Mouse (Mus musculus): ENCODE measurements around the gene Cenpp.

The Cenpp gene

DNA sequence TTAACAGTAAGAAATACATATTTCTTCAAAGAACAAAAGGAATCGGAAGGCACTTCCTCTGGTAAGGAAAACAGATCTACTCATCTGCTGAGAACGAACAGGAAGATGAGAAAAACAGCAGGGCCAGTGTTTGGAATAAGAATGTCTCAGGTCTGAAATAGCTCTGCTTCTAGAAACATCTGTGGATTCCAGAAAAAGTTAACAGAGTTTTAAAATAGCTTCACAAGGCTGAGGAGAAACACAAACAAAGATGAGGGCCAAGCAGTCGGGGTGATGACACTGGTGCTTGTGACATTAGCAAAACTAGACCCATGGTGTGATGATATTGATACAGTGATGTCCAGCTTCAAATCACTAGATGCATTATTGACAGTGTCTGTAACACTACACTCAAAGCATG, 145.4 kb downstream of the Cenpp start:
- DNase-seq = no peak

DNA sequence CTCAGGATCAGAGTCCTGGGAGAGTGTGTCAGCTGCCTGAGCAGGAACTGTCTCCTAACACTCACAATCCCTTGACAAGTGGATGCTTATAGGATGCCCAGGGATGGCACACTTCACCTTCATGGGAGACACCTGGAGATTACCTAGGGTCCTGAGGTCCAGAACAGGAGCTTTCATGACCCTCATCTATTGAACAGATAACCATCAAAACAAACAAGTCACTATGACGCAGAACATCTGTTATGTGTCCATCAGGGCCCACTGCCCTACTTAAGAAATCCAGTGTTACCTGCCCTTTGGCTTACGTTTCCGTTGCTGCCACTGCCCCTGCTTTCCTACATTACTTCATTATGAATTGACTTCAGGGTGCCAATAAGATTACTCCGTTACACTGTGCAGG, 146.8 kb downstream of the Cenpp start:
- DNase-seq = no peak

DNA sequence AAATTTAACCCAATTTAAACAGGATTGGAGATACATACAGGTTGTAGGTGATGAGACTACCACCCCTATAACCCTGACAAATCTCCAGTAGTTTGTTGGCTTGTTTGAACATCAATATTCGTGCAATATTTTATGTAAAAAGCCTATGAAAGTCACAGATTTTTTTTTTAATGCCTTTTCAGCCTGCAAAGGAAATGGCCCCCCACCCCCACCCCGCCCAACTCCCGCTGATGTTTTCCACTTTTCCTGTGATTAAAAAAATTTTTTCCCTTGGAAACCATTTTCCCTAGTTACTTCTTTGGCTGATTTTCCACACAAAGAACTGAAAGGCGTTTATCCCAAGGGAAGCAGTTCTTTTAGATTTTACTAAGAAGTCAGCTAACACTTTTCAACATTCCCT, 148.1 kb downstream of the Cenpp start, which contains the start of gene Ecm2:
Ecm2 (plus strand) TSS at position 301 of the 400 bp plus-strand sequence.
- no peak for DNase-seq

DNA sequence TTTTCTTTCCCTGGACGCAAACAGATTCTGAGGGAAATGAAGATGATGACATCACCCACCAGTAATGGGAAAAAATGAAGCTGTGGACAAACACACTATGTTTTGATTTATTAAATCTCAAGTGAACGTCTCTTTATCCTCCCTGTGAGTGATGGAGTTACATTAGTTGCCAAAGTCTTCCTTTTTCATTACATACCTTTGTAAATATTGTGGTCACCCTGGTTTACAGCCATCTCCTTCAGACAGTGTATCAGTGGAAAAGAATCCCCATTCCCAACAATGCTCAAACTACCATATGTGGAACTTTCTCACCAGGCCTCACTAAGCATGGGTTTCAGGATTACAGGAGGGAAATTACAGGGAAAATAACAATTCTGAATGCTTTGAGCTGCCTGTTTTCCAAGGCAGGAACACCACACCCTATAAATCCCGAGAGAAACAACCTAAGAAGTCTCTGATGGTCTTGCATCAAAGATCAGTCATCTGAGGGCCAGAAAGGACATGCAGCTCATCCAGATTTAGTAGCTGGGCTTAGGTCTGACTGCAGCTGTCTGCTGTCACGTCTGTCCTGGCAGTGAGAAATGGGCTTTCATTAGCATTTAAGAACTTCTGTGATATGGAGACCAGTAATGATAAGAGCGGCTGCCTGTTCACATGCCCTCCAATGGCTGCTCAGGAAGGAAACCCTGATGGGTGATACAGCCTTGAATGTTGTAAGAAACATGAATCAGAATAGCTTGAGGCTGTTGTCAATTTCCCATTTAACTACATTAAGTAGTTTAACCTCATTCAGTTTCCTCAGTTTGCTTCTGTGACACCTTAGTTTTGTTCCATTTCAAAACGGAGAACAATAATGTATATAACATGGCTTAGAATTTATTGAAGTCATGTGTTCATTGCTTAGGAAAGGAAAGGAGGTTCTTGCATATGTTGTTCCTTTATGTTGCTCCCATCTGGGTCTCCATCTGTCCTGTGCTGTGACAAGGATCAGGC, 159.9 kb downstream of the Cenpp start, which contains the start of gene Tes3-ps:
Tes3-ps (plus strand) TSS at position 943 of the 993 bp plus-strand sequence.
- no peak for DNase-seq

DNA sequence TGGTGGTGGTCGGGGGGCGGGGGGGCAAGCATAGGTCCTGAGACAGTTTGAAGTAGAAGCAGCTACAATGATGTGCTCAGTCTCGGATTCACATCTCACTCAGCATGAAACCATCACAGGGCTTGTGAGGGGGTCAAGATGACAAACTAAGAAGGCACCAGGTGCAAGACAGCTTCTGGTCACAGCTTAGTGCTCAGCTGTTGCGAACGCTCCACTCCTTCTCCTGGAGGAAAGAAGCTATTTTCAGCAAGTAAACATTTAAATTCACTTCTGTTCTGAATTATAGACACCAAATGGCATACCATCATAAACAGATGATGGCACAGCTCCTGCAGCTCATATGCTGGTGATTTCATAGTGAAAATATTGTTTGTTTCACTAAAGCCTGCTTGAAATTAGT, 167.2 kb downstream of the Cenpp start:
- no peak for DNase-seq

DNA sequence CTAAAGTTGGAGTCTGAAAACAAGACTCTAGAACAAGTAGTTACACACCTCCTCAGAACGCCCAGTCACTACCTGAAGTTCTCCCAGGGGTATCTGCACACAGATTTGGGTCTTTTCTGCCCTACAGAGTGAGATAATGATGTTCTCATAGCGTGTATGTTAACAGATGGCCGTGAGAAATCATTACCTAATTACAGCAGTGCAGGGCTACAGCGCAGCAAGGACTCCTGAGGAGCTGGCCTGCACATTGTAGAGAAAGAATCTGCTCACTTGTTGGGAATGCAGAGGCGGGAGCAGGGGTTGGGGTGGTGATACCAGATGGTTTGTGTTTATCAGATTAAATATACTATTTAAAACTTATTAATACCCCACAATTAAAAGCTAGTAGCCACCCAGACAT, 172.0 kb downstream of the Cenpp start:
- no peak for DNase-seq

DNA sequence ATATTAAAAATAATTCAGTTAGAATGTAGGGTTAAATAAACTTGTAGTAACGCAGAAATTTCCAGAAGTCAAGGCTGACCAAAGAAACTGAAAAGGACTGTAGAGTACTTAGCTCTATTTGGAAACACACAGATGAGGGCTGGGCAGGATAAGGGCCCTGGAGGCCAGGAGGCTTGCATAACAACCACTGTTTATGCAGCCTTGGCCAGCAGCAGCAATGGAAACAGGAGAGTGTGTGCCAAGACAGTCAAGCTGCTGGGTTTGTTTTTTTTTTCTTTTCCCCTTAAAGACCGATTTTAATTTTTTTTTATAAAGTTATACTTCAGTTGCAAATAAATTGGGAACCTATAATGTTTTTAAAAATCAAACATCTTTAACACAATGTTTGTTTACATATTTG, 172.5 kb downstream of the Cenpp start:
- DNase-seq = no peak

DNA sequence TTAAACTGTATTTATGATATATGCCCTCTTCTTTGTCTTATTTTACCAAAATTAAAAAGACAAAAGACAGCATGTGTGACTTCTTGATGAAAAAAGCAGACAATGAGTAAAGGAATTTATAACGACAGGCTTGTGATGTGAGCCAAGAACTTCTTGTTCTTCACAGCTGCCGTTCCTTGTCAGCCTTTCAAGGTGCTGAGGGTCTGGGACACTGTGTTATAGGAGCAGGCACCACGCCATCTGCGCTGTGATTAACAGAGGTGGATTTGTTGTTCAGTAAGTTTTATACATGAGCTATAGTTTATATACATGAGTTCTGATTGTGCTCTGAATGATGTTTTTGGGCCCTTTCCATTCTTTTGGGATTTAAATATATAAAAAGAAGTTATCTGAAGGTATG, 173.2 kb downstream of the Cenpp start:
- DNase-seq = no peak

DNA sequence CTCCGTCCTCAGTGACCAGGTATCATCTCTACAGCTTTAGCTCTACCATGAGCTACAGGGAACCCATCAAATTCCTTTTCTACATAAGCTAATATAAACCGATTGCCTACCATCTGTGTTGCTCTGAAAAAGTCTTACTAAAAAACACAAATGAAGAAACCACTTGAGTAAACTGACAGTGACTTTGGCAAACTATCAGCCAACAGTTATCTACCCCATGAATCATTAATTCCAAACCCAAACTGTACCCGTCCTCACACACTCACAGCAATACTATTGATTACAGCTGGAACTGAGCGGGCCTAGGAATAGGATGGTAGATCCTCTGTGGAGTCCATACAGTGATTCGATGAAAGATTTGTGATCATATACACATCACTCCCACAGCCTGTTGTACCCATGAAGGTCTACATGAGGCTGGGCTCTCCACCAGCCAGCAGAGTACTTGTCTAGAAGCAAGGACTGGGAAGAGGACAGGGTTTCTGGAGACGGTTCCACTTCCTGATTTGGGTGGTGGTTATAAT, 173.7 kb downstream of the Cenpp start:
- DNase-seq = no peak

DNA sequence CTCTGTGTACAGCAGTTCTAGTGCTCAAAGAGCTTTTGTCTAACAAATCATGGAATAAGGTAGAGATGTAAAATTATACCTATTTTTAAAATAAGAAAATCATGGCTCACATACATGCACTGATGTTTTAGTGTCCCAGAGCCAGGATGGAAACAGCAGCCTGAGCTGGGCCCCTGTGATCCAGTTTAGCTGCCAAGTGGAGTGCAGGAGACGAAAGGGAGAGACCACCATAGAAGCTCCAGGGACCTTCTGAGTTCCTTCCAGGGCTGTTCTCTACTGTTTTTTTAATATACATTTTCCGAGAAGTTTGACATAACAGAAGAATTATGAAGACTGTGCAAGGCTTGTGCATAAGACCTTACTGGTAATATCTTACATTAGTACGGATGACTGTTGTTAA, 174.7 kb downstream of the Cenpp start:
- DNase-seq = no peak

DNA sequence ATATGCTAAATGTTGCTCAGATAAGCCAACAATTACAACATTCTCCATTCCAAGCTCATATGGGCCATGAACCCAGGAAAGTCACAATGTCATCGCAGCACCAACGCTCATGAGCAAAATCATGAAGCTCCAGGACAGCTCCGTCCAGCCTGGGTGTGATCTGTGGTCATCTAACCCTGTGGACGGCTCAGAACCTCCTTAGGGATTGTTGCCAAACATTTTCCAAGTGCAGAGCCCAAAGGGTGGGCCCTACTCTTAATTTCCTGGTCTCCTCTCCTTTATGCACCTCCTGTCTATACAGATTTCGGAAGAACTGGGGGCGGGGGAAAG, 179.9 kb downstream of the Cenpp start:
- no peak for DNase-seq

DNA sequence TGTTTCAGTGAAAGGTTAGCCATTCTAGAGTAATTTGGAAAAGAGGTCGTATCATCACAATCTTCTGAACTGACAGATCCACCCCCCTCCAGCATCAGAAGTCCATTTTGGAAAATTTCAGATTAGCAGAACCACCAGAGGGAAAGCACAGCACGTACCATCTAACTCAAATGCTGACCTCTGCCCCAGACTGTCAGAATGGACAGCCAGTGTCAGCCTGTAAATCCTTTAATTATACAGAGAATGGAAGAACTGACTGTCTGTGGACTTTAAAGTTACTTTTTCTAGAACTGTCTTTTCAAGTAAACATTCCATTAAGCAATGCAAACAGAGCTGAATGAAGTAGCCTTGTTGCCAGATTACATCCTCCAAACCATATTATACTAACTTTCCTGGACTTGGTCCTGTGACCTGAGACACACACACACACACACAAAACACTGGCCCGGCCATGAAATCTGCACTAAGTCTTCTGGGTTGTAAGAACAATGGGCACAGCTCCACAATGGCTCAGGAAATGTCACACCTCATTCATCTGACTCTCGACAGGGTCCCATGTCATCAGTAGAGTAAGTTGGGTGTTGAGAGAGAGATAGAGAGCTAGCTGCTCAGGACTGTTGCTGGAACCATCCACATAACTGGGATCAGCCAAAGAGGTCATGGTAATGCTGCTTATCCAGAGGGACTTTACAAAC, 180.5 kb downstream of the Cenpp start:
- DNase-seq = no peak

DNA sequence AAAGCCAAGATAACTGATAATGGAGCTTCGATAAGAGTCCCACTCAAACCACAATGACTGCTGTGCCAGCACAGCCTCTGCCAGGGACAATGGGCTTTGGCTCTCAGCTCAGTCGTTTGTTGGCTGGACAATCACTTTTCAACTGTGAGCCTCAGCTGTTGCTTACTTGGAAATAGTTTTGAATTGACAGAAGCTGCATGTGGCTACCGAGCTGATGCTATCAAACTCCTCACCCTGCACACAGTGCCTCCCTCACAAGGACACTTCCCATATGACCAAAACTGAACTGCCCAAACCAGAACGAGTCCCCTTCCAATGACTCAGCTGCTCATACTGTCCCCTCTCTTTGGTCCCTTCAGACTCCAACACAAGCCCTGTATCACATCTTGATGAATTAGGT, 181.8 kb downstream of the Cenpp start:
- DNase-seq = no peak

DNA sequence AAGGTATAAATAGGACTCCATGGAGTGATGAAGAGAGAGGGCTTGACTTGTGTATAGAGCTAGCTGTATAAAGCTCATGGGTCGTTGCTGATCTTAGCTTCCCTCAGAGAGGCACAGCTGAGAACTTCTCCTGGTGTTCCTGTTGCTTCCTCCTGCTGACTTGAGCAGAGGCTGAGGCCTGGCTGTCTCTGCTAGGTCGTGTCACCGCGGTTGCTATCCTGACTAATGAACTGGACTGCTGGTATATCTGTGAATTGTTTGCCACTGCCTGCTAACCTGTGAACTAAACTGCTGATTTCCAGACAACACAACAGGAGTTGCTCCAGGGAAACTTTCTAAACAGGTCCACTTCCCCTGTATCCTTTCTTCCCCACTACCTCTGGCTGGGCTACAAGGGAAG, 182.3 kb downstream of the Cenpp start:
- DNase-seq = no peak

DNA sequence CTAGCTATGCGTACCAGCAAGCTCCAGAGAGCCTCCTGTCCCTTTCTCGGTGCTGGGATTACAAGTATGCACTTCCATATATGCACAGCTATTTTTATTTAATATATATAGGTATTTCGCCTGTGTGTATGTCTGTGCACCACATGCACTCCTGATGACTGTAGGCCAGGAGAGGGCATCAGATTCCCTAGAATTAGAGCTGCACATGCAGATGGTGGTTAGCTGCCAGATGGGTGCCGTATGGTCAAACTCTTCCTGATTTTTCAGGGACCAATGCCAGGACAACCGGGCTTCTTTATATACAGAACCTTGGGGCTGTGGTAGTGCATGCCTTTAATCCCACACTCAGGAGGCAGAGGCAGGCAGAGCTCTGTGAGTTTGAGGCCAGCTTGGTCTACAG, 183.6 kb downstream of the Cenpp start:
- DNase-seq = no peak

DNA sequence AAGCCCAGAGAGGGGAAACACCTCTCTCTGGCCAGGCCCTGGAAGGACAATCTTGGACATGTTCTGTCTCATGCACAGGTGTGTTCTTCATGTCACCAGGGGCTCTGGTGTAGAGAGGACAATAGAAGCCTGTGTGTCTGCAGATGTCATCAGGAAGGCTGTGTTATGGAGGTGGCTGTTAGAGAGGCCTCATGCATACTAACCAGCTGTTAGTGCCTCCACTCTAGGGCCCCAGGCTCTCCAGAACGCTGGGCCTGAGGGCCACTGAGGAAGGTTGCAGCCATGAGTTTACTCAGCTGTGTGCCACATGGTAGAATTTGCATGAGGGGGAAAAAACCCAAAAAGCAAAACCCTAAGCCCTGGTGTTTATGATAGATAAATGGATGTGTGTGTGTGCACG, 185.0 kb downstream of the Cenpp start:
- DNase-seq = no peak

DNA sequence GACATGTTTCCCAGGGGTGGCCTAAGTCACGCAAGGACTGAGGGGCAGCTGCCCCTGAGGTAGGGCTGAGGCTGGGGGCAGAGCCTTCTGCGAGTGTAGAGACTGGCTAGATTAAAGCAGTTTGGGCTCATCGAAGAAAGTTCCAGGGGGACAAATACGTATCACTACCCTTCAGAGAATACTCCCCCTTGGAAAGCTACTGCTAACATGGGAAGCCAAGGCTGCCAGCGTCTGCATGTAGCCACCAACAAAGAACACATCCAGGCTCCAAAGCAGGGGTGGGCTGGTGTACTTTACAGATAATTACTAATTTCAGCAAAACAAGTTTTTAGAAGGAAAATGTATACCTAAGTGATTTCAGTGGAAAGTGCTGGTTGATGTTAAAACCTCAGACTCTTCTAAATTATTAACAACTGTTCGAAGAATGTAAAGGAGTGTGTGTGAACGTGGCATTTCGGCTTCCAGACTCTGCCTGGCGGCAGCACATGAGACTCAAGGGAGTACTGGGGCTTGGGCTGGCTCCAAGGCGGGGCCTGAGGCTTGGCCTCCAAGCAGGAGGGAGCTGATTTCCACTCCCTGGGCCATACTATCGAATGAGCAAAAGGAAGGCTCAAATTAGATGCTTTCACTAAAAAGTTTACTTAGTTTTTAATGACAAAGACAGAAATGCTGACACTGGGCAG, 186.1 kb downstream of the Cenpp start:
- no peak for DNase-seq

DNA sequence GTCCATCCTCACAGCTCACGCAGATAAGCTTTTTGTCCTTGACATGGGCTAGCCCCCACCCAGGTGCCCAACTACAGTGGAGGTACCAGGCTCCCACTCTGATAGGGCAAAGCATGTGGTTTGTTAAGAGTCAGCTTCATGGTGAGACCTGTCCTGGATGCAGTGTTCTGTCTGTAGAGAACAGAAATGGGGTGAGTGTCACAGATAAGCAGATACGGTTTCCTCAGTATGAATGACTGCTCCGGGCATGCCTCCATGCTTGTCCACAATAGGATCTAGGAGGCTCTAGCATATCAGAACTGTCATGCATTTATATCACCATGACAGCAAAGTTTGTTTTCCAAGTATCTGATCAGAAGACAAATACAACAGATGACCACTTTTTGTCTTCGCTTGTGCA, 186.7 kb downstream of the Cenpp start:
- no peak for DNase-seq

DNA sequence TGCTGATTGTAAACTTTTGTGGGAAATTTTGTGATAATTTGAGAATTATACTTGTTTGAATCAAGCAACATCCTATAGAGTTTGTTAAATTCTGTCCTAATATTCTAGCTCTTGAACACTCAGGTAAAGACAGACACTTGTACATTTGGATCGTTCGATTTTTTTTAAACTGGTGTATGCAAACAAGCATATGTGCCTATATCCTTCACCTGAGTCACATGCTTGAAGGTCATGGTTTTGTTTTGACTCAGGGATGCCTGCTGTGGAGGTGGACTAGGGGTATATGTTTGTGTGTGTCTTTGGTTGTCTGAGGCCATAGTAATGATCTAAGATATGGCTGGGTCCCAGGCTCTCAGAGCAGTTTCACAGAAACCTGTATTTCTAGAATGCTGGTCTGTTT, 189.7 kb downstream of the Cenpp start:
- DNase-seq = no peak

DNA sequence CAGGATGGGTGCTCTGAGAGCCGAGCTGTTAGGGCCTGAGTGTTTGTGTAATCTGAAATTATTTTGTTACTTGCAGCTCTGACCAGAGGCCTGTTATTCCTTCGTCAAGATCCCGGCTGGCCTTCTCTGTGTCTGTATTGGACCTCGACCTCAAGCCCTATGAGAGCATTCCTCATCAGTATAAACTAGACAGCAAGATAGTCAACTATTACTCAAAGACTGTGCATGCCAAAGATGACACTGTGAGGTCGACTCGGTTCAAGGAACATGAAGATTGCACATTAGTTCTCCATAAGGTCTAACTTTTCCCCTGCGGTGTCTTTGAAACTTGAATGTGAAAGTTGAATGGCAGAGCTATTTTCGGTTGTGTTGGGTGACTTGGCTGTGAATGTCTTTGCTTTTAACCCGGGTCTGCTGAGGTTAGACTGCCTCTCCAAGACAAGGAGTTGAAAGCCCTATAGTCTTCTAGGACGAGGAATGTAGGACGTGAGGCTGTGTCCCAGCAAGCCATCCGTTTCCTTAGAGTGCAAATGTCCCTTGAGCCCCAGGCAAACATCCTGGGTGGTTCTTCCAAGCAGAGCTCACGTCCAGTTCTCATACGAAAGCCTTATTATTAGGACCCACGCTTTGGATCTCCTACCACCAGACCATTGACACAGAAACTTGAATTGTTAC, 191.0 kb downstream of the Cenpp start:
- DNase-seq = no peak

DNA sequence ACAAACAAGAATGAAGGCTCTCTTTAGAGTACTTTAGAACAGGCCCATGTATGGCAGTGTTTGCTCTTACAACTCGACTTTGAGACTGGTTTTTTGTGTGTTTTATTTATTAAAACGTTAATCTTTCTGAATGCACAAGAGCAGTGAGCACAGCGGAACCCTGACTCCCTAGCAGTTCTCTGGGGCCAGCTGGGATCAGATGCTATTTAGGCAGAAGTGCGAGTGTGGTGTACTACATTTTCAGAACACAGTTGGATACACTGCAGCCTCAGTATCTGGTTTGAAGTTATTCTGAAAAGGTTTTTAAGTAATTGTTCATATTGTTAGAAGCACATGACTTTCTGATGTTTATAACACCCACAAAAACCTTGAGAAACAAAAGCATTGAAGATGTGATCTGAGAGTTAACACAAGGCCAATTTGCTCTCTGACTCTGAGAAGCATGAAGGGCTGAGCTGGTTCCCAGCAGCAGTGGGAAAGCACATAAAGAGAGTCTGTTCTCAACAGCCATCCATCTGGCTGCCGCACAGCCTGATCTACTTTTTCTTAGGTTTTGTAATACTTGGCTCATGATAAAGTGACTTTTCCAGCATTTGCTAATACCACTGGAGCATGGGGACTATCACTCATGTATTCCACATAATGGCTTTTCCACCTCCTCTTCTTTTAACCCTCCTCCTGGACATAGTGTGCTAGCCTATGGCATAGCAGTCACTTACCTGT, 191.7 kb downstream of the Cenpp start:
- DNase-seq = no peak

DNA sequence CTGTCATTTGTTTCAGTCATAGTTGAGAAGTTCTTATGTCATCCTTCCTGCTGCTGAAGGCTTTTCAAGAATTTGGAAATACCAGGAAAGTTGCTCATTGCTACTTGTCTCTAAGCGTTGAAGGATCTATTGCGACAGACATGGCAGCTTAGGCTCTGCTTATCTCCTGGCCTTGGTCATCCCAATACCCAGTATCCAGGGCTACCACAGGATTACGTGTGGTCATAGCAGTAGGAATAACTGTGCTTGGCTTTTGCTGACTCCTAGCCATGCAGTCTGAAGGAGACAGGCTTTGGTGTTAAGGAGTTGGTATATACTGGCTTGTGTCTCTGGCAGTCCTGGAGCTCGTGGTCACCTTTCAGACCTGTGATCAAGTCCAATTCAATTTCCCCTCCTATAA, 192.3 kb downstream of the Cenpp start:
- DNase-seq = no peak
